Mouse (Mus musculus): ENCODE measurements at regions not wholly inside any gene's neighbourhood (a gene's known extent, or its start where the extent isn't known, plus 50 kb on each side); places are given as distances from the start of the nearest gene placed in this dataset.

- ATAC-seq (ENCODE audit: low FRiP score): no peak
- Histone ChIP-seq H3K27me3 (replicated peaks) (no peaks in the 10 kb centered on the region), H3K27ac (replicated peaks) (no peak overlapping the region), H3K4me3 (replicated peaks) (no peak overlapping the region), H3K36me3 (no peaks in the 10 kb centered on the region), H3K9me3 (replicated peaks) (no peaks in the 10 kb centered on the region), H3K4me1 (no peaks in the 10 kb centered on the region), H3K4me2 (no peak overlapping the region), H3K9ac (replicated peaks) (no peak overlapping the region)
- WGBS: 94% methylated on average over 3 of the region's 3 CpGs
Observed at GRCm38 (mm10) chr2:133383135-133383920, 168.6 kb upstream of the Bmp2 start.

DNA sequence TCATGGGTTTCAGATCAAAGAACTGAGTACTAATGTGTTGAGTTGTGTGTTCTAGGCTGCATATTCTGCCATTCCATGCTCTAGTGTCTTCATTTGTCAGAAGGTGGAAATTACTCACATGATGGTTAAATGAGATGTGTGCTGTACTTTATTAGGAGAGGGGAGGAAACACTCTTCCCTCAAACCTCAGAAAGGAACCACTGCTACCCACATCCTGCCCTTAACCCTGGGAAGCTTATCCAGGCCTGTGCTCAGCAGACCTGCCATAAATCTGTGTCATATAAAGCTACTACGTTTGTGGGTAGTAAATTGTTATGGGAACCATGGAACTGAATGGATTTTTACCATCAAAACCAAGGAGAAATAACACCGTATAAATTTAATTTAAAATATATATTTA lies 166.7 kb upstream of the Bmp2 start:
- H3K27me3 ChIP-seq (replicated peaks): no peaks in the 10 kb centered on the region
- H3K27ac ChIP-seq (replicated peaks): no peak overlapping the region
- H3K4me2 ChIP-seq: no peak overlapping the region
- no peaks in the 10 kb centered on the region for H3K9me3 ChIP-seq (replicated peaks)
- ATAC-seq (ENCODE audit: low FRiP score): no peak
- no peaks in the 10 kb centered on the region for H3K4me1 ChIP-seq
- no peak overlapping the region for H3K4me3 ChIP-seq (replicated peaks)
- 67% methylated on average over 2 of the region's 2 CpGs for WGBS
- H3K36me3 ChIP-seq: no peaks in the 10 kb centered on the region
- H3K9ac ChIP-seq (replicated peaks): no peak overlapping the region

- 94% methylated on average over 3 of the region's 3 CpGs for WGBS
- Histone ChIP-seq H3K36me3 (no peaks in the 10 kb centered on the region), H3K4me2 (no peak overlapping the region), H3K27me3 (replicated peaks) (no peaks in the 10 kb centered on the region), H3K27ac (replicated peaks) (no peak overlapping the region), H3K9me3 (replicated peaks) (no peaks in the 10 kb centered on the region), H3K4me1 (no peaks in the 10 kb centered on the region), H3K4me3 (replicated peaks) (no peak overlapping the region), H3K9ac (replicated peaks) (no peak overlapping the region)
- ATAC-seq (ENCODE audit: low FRiP score): no peak
Observed at GRCm38 (mm10) chr2:133387349-133387748, 164.6 kb upstream of the Bmp2 start.

DNA sequence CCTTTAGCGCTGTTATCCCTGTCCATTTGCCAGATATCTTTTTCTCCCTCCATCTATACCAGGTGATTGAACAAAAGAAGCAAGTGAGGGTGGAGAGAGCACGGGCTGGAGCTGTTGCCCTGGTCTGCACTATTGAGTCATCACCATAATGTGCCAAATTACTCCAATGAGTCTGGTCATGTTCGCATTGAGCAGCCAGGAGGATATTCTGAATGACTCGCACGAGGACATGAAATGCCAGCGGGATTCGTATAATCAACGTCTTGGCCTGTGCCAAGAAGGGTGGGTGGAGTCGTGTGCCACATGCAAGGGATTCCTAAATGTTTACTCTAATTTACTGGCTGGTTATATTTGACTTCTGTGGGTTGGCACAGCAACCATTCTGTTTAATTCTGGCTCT lies 159.7 kb upstream of the Bmp2 start:
- 74% methylated on average over 9 of the region's 9 CpGs for WGBS
- no peaks in the 10 kb centered on the region for H3K36me3 ChIP-seq
- no peaks in the 10 kb centered on the region for H3K4me1 ChIP-seq
- no peaks in the 10 kb centered on the region for H3K9me3 ChIP-seq (replicated peaks)
- no peak overlapping the region for H3K4me3 ChIP-seq (replicated peaks)
- no peak overlapping the region for H3K27ac ChIP-seq (replicated peaks)
- no peaks in the 10 kb centered on the region for H3K27me3 ChIP-seq (replicated peaks)
- no peak for ATAC-seq (ENCODE audit: low FRiP score)
- no peak overlapping the region for H3K4me2 ChIP-seq
- no peak overlapping the region for H3K9ac ChIP-seq (replicated peaks)

- H3K27ac ChIP-seq (replicated peaks): no peak overlapping the region
- no peaks in the 10 kb centered on the region for H3K27me3 ChIP-seq (replicated peaks)
- H3K9me3 ChIP-seq (replicated peaks): no peaks in the 10 kb centered on the region
- WGBS: 26% methylated on average over 2 of the region's 2 CpGs
- no peak overlapping the region for H3K4me2 ChIP-seq
- H3K4me1 ChIP-seq: no peaks in the 10 kb centered on the region
- no peak overlapping the region for H3K4me3 ChIP-seq (replicated peaks)
- no peak for ATAC-seq (ENCODE audit: low FRiP score)
- no peaks in the 10 kb centered on the region for H3K36me3 ChIP-seq
- H3K9ac ChIP-seq (replicated peaks): no peak overlapping the region
Observed at GRCm38 (mm10) chr2:133397566-133397965, 154.4 kb upstream of the Bmp2 start.

- no peaks in the 10 kb centered on the region for H3K27me3 ChIP-seq (replicated peaks)
- 69% methylated on average over 5 of the region's 5 CpGs for WGBS
- no peaks in the 10 kb centered on the region for H3K9me3 ChIP-seq (replicated peaks)
- H3K4me1 ChIP-seq: no peaks in the 10 kb centered on the region
- H3K4me2 ChIP-seq: no peak overlapping the region
- ATAC-seq (ENCODE audit: low FRiP score): no peak
- no peaks in the 10 kb centered on the region for H3K36me3 ChIP-seq
- H3K9ac ChIP-seq (replicated peaks): no peak overlapping the region
- H3K27ac ChIP-seq (replicated peaks): no peak overlapping the region
- no peak overlapping the region for H3K4me3 ChIP-seq (replicated peaks)
Observed at GRCm38 (mm10) chr2:133399059-133399690, 152.8 kb upstream of the Bmp2 start.

GRCm38 (mm10) chr2:133400963-133401362 lies 151.0 kb upstream of the Bmp2 start:
- Histone ChIP-seq H3K9me3 (replicated peaks) (no peaks in the 10 kb centered on the region), H3K27me3 (replicated peaks) (no peaks in the 10 kb centered on the region), H3K4me1 (no peaks in the 10 kb centered on the region), H3K27ac (replicated peaks) (no peak overlapping the region), H3K9ac (replicated peaks) (no peak overlapping the region), H3K36me3 (no peaks in the 10 kb centered on the region), H3K4me3 (replicated peaks) (no peak overlapping the region), H3K4me2 (no peak overlapping the region)
- WGBS: 20% methylated on average over 3 of the region's 3 CpGs
- no peak for ATAC-seq (ENCODE audit: low FRiP score)

DNA sequence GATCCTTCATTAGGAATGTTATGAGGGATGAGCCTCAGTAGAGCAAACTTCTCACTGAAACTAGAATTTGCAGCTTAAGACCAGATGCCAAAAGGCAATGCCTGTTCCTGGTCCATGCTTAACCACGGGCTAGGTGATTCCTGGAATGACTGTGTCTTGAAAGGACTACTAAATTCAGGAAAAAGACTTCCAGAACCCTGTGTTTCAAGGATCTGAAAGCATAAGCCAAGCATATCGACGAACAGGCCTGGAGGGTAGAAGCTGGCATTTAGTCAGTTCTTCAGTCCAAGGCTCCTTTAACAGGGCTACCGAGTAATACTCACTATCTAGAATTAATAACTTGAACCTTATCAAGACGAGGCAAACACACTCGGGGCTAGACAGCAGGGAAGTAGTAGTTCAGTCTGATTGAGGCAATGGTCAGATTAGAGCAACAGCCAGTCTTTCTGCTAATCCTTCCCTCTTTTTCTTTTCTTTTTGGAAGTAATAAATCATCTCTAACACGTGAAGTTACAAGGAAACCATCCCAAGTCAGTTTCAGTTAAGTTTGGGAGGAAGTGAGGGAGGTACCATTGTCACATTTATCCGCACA lies 134.9 kb upstream of the Bmp2 start:
- Histone ChIP-seq H3K9ac (replicated peaks) (no peak overlapping the region), H3K9me3 (replicated peaks) (no peaks in the 10 kb centered on the region), H3K4me3 (replicated peaks) (no peak overlapping the region), H3K36me3 (no peaks in the 10 kb centered on the region), H3K27me3 (replicated peaks) (no peaks in the 10 kb centered on the region), H3K4me1 (no peaks in the 10 kb centered on the region), H3K27ac (replicated peaks) (no peak overlapping the region), H3K4me2 (no peak overlapping the region)
- 83% methylated on average over 8 of the region's 8 CpGs for WGBS
- no peak for ATAC-seq (ENCODE audit: low FRiP score)

DNA sequence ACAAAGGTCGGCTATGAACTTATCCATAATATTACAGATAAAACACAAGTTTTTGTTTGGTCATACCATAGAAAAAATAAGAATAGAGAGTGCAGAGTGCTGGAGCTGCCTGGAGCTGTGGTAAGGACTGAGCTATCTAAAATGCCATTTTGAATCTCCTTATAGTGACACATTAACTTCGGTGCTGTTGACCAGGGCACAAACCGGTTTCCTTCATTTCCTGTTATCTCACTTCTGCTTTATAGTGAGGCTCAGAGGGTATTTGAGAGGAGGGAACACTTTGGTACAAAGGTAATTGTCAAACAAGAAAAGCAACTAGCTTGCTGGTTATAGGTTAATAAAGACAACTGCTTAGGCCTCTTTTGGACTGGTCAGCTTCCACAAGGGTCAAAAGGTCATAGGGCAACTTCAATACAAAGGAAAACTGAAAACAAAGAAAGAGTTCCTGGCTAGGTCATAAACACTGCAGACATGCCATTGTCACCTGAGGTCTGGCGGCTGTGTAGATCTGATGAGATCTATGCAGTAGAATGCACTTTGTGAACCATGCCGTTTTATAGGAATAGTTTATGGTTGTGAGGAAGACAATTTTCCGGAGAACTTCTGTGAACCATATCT lies 132.2 kb upstream of the Bmp2 start:
- H3K27ac ChIP-seq (replicated peaks): no peak overlapping the region
- H3K36me3 ChIP-seq: no peaks in the 10 kb centered on the region
- no peaks in the 10 kb centered on the region for H3K4me1 ChIP-seq
- no peaks in the 10 kb centered on the region for H3K9me3 ChIP-seq (replicated peaks)
- no peaks in the 10 kb centered on the region for H3K27me3 ChIP-seq (replicated peaks)
- no peak for ATAC-seq (ENCODE audit: low FRiP score)
- 33% methylated on average over 6 of the region's 6 CpGs for WGBS
- no peak overlapping the region for H3K4me3 ChIP-seq (replicated peaks)
- H3K4me2 ChIP-seq: no peak overlapping the region
- no peak overlapping the region for H3K9ac ChIP-seq (replicated peaks)

DNA sequence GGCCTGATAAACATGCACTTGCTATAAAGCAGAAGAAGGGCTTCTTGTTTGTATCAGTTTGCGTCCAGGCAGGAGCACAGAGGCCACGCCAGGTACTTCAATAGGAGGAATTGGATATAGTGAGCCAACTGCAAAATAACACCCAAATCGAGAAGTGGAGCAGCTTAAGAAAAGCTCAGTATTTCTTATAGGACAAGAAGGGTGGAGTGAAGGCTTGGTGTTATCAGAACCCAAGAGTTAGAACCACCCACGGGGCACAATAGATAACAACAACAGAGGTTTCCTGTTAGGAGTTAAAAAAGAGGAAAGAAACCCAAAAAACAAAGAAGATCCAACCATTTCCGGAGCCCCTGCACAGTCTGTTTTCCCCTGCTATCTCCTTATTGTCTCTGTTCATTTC lies 126.4 kb upstream of the Bmp2 start:
- no peak overlapping the region for H3K27ac ChIP-seq (replicated peaks)
- 89% methylated on average over 5 of the region's 5 CpGs for WGBS
- H3K36me3 ChIP-seq: no peaks in the 10 kb centered on the region
- no peaks in the 10 kb centered on the region for H3K4me1 ChIP-seq
- H3K27me3 ChIP-seq (replicated peaks): no peaks in the 10 kb centered on the region
- H3K9ac ChIP-seq (replicated peaks): no peak overlapping the region
- no peak overlapping the region for H3K4me2 ChIP-seq
- H3K9me3 ChIP-seq (replicated peaks): no peaks in the 10 kb centered on the region
- no peak overlapping the region for H3K4me3 ChIP-seq (replicated peaks)
- ATAC-seq (ENCODE audit: low FRiP score): no peak

DNA sequence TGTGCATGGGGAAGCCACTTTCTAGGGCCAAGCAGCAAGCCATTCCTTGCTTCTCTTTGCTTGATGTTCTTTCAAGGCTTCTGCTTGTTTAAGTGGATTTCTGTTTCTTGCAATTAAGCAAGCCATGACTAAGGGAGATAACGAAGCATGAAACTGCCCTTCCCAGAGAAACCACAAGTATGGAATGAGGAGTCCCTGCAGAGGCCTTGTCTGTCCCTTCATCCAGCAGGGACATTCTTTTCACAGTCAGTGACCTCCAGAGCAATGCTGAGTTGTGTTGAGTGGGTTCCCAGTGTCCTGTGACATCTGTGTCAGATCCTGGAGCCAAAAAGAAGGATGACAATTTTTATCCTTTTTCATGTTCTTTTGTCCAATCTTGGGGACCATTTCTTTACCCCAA lies 124.9 kb upstream of the Bmp2 start:
- H3K36me3 ChIP-seq: no peaks in the 10 kb centered on the region
- no peaks in the 10 kb centered on the region for H3K27me3 ChIP-seq (replicated peaks)
- no peak for ATAC-seq (ENCODE audit: low FRiP score)
- H3K4me3 ChIP-seq (replicated peaks): no peak overlapping the region
- no peaks in the 10 kb centered on the region for H3K4me1 ChIP-seq
- no peaks in the 10 kb centered on the region for H3K9me3 ChIP-seq (replicated peaks)
- no peak overlapping the region for H3K4me2 ChIP-seq
- H3K9ac ChIP-seq (replicated peaks): no peak overlapping the region
- WGBS: 59% methylated on average over 1 of the region's 1 CpGs
- no peak overlapping the region for H3K27ac ChIP-seq (replicated peaks)
